Mouse (Mus musculus): ENCODE data around the gene Sarm1. TPM values are rescaled to one million over a fixed set of nuclear protein-coding genes. Genes with fewer than 3 reads are reported as not detected.

Sarm1 gene
- polyA plus RNA-seq, 1 experiment from 2014 or later = 32.1 TPM

DNA sequence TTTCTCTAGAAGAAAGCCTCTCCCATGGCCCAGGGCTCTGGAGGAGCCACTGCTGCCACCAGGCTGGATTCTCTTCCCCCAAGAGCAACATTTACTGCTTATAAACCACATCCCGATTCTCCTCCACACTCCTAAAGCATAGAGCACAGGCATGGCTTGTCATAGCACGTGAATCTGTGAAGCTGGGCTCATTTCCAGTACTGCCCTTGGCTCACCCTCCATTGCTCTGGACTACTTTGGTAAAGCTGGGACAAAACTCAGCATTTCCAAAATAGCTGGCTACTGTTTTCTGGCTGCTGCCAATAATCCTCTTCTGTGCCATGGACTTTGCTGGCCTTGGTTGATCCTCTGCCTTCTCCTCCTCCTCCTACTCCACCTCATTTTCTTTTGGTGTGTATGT is 73.2 kb downstream of the Sarm1 start:
- Histone ChIP-seq H3K9ac (no peak overlapping the region), H3K27ac (no peak overlapping the region), H3K36me3 (replicated peaks) (no peaks in the 10 kb centered on the region), H3K4me2 (no peak overlapping the region), H3K9me3 (no peaks in the 10 kb centered on the region), H3K4me1 (no peaks in the 10 kb centered on the region), H3K4me3 (replicated peaks) (no peak overlapping the region), H3K27me3 (peaks cover 4% of the 10 kb centered on the region; the same call in 1 of the 2 replicates)
- WGBS = 83% methylated on average over 2 of the region's 2 CpGs
- ATAC-seq (ENCODE audit: low FRiP score) = no peak

Other genes with a start within 250 kb of the Sarm1 start
- 79.8 and 93.9 TPM in 2 replicates for gene 2610507B11Rik, start 236.0 kb downstream of the Sarm1 start, polyA plus RNA-seq (2016; fragmentation: Nextera tagmentation; extraction: Ambion mirVana)
- gene BC030499, start 206.9 kb downstream of the Sarm1 start, polyA plus RNA-seq (2016; fragmentation: Nextera tagmentation; extraction: Ambion mirVana) = 0.41 and 0.52 TPM in 2 replicates
- 63.0 and 64.7 TPM in 2 replicates for gene Spag5, start 196.2 kb downstream of the Sarm1 start, polyA plus RNA-seq (2016; fragmentation: Nextera tagmentation; extraction: Ambion mirVana)
- gene Aldoc, start 174.8 kb downstream of the Sarm1 start, polyA plus RNA-seq (2016; fragmentation: Nextera tagmentation; extraction: Ambion mirVana) = 26.9 and 31.6 TPM in 2 replicates
- gene Pigs, start 169.3 kb downstream of the Sarm1 start, polyA plus RNA-seq (2016; fragmentation: Nextera tagmentation; extraction: Ambion mirVana) = 58.8 and 62.5 TPM in 2 replicates
- gene Unc119, start 154.3 kb downstream of the Sarm1 start, polyA plus RNA-seq (2016; fragmentation: Nextera tagmentation; extraction: Ambion mirVana) = 75.6 and 76.5 TPM in 2 replicates
- gene Foxn1, start 111.2 kb downstream of the Sarm1 start, polyA plus RNA-seq (2016; fragmentation: Nextera tagmentation; extraction: Ambion mirVana) = 0.06 TPM in 1 of 2 replicates, not detected in the other
- gene Slc13a2, start 75.5 kb downstream of the Sarm1 start, polyA plus RNA-seq (2016; fragmentation: Nextera tagmentation; extraction: Ambion mirVana) = not detected in 2 replicates
- gene Slc46a1, start 32.1 kb downstream of the Sarm1 start, polyA plus RNA-seq (2016; fragmentation: Nextera tagmentation; extraction: Ambion mirVana) = 18.4 and 19.2 TPM in 2 replicates
- 32.8 and 36.9 TPM in 2 replicates for gene Vtn, start 1.3 kb upstream of the Sarm1 start, polyA plus RNA-seq (2016; fragmentation: Nextera tagmentation; extraction: Ambion mirVana)
- gene Sebox, start 5.7 kb upstream of the Sarm1 start, polyA plus RNA-seq (2016; fragmentation: Nextera tagmentation; extraction: Ambion mirVana) = not detected in 2 replicates
- 76.8 and 79.7 TPM in 2 replicates for gene Tmem199, start 14.4 kb upstream of the Sarm1 start, polyA plus RNA-seq (2016; fragmentation: Nextera tagmentation; extraction: Ambion mirVana)
- gene Poldip2, start 14.4 kb upstream of the Sarm1 start, polyA plus RNA-seq (2016; fragmentation: Nextera tagmentation; extraction: Ambion mirVana) = 161 and 169 TPM in 2 replicates
- gene Tnfaip1, start 38.6 kb upstream of the Sarm1 start, polyA plus RNA-seq (2016; fragmentation: Nextera tagmentation; extraction: Ambion mirVana) = 72.0 and 72.7 TPM in 2 replicates
- gene Ift20, start 38.6 kb upstream of the Sarm1 start, polyA plus RNA-seq (2016; fragmentation: Nextera tagmentation; extraction: Ambion mirVana) = 93.8 and 97.1 TPM in 2 replicates
- gene Tmem97, start 53.0 kb upstream of the Sarm1 start, polyA plus RNA-seq (2016; fragmentation: Nextera tagmentation; extraction: Ambion mirVana) = 55.3 and 55.7 TPM in 2 replicates
- gene Nlk, start 199.6 kb upstream of the Sarm1 start, polyA plus RNA-seq (2016; fragmentation: Nextera tagmentation; extraction: Ambion mirVana) = 32.3 and 32.8 TPM in 2 replicates